Mouse (Mus musculus): ENCODE measurements around the gene Lancl3. TPM values are rescaled to one million over a fixed set of nuclear protein-coding genes. Genes with fewer than 3 reads are reported as not detected.

The Lancl3 gene
- polyA plus RNA-seq, 1 experiment from 2014 or later, result 0.82 TPM

DNA sequence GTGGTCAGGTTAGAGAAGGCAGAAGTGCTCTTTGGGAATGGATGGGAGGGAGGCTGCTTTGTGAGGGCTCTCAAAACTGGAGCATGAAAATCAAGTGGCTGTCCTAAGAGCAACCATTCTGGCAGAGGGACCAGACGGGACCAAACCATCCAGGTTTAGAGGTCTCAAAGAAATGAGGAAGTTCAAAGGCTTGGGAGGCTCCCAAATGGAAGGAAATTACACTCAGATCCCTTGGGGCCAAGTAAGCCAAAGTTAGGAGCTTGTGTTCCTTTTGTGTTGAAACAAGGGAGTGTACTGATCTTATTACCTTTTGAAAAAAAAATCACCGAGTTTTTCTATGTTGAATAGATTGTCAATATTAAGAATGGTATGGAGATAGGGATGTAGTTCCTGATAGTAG, 5.4 kb downstream of the Lancl3 start:
- no peaks in the 10 kb centered on the region for H3K4me1 ChIP-seq (replicated peaks; ENCODE audit: insufficient read depth, low read length)
- H3K9ac ChIP-seq (ENCODE audit: low read depth, low read length), result no peak overlapping the region
- H3K4me3 ChIP-seq (replicated peaks; ENCODE audit: low read depth, low read length), result no peak overlapping the region
- no peaks in the 10 kb centered on the region for H3K36me3 ChIP-seq (ENCODE audit: insufficient read depth, low read length)
- no peaks in the 10 kb centered on the region for H3K9me3 ChIP-seq (replicated peaks; ENCODE audit: low read length)
- TF ChIP-seq CTCF (IDR thresholded peaks at IDR 0.05; ENCODE audit: low read depth), result no peak
- no peaks in the 10 kb centered on the region for H3K27me3 ChIP-seq (ENCODE audit: insufficient read depth, low read length)
- no peak overlapping the region for H3K4me2 ChIP-seq (ENCODE audit: low read length)
- DNase-seq (ENCODE audit: low spot score) (no peak), ATAC-seq (replicated peaks; ENCODE audit: low FRiP score, low read depth) (no peak)
- 65% methylated on average over 2 of the region's 2 CpGs for WGBS
- no peak overlapping the region for H3K27ac ChIP-seq

DNA sequence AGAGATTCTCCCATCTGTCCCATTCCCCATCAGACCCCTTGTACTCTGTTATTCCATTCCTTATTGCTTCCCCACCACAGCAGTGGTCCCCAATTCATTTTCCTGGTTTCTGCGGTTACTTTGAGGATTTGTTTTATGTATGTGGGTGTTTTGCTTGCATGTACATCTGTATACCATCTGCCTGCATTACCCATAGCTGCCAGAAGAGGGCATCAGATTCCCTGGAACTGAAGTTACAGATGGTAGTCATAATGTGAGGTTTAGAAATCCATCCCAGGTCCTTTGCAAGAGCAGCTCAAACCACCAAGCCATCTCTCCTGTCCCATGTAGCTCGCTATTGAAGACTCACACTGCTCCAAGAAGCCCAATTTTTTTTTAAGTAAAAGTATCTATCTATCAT, 16.5 kb downstream of the Lancl3 start:
- DNase-seq (ENCODE audit: low spot score), result no peak
- no peak overlapping the region for H3K9ac ChIP-seq (ENCODE audit: low read depth, low read length)
- no peaks in the 10 kb centered on the region for H3K9me3 ChIP-seq (replicated peaks; ENCODE audit: low read length)
- 92% methylated on average over 2 of the region's 2 CpGs for WGBS
- H3K27me3 ChIP-seq (ENCODE audit: insufficient read depth, low read length), result no peaks in the 10 kb centered on the region
- H3K4me2 ChIP-seq (ENCODE audit: low read length), result no peak overlapping the region
- H3K4me1 ChIP-seq (replicated peaks; ENCODE audit: insufficient read depth, low read length), result no peaks in the 10 kb centered on the region
- H3K36me3 ChIP-seq (ENCODE audit: insufficient read depth, low read length), result no peaks in the 10 kb centered on the region
- no peak overlapping the region for H3K4me3 ChIP-seq (replicated peaks; ENCODE audit: low read depth, low read length)
- TF ChIP-seq CTCF (IDR thresholded peaks at IDR 0.05; ENCODE audit: low read depth), result peak; percentile 47
- no peak overlapping the region for H3K27ac ChIP-seq
- no peak for ATAC-seq (replicated peaks; ENCODE audit: low FRiP score, low read depth)

DNA sequence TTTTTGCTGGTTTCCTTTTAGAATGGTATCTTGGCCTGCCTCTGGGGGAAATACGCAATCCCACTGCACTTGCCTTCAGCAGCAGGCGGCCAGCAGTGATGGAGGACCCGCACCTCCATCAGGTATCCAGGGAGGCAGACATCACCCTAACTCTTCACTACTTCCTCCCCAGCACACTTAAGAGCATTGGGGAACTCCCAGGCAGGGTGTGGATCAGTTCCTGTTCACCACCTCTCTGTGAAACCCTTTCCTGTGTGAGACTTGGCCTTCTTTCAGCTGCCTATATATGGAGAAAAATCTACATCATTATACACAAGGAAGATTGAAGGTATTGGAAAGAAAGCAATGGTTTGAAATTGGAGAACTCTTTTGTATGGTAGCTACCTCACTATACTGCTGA, 19.9 kb downstream of the Lancl3 start:
- H3K9me3 ChIP-seq (replicated peaks; ENCODE audit: low read length), result no peaks in the 10 kb centered on the region
- no peak for DNase-seq (ENCODE audit: low spot score)
- no peak overlapping the region for H3K27ac ChIP-seq
- H3K9ac ChIP-seq (ENCODE audit: low read depth, low read length), result no peak overlapping the region
- no peak for ATAC-seq (replicated peaks; ENCODE audit: low FRiP score, low read depth)
- H3K4me2 ChIP-seq (ENCODE audit: low read length), result no peak overlapping the region
- 81% methylated on average over 3 of the region's 3 CpGs for WGBS
- no peak overlapping the region for H3K4me3 ChIP-seq (replicated peaks; ENCODE audit: low read depth, low read length)
- TF ChIP-seq CTCF (IDR thresholded peaks at IDR 0.05; ENCODE audit: low read depth), result no peak
- H3K27me3 ChIP-seq (ENCODE audit: insufficient read depth, low read length), result no peaks in the 10 kb centered on the region
- H3K4me1 ChIP-seq (replicated peaks; ENCODE audit: insufficient read depth, low read length), result no peaks in the 10 kb centered on the region
- H3K36me3 ChIP-seq (ENCODE audit: insufficient read depth, low read length), result no peaks in the 10 kb centered on the region

DNA sequence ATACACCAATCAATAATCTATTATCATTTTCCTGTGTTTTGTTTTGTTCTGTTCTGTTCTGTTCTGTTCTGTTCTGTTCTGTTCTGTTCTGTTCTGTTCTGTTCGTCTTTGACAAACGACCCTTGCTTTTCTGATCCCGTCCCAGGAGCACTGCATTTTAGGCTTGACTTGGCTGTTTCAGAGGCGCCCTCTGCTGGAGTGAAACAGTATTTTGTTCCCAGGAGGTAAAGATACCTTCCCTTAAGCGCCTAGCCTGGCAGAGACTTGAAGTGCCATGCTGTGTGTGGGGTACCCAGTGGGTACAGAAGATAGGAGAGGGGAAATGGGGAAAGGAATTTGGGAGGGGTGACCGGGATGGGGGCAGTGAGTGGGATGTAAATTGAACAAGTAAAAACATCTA, 21.5 kb downstream of the Lancl3 start:
- DNase-seq (ENCODE audit: low spot score) (peak; percentile 31), ATAC-seq (replicated peaks; ENCODE audit: low FRiP score, low read depth) (no peak)
- Histone ChIP-seq H3K9me3 (replicated peaks; ENCODE audit: low read length) (no peaks in the 10 kb centered on the region), H3K4me2 (ENCODE audit: low read length) (no peak overlapping the region), H3K4me1 (replicated peaks; ENCODE audit: insufficient read depth, low read length) (no peaks in the 10 kb centered on the region), H3K4me3 (replicated peaks; ENCODE audit: low read depth, low read length) (no peak overlapping the region), H3K27me3 (ENCODE audit: insufficient read depth, low read length) (no peaks in the 10 kb centered on the region), H3K27ac (no peak overlapping the region), H3K36me3 (ENCODE audit: insufficient read depth, low read length) (no peaks in the 10 kb centered on the region), H3K9ac (ENCODE audit: low read depth, low read length) (no peak overlapping the region)
- 43% methylated on average over 6 of the region's 6 CpGs for WGBS
- peak; percentile 62 for TF ChIP-seq CTCF (IDR thresholded peaks at IDR 0.05; ENCODE audit: low read depth)

DNA sequence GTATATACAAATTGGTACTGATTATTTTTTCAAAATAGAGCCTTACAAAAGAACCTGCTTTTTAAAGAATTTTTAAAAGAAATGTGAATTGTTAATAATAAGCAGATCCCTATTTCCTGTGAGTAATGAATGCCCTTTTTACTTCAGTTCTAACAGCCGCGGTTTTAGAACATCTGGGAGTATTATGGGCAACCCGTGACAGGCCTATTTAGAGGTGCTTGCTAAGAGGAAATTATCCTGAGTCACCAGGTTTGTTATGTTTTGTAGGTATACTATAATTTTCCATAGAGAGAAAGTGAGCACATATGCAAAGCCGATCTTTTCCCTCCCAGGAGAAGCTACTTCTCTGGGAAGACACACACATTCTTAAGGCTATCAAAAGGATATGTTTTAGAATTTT, 22.0 kb downstream of the Lancl3 start:
- no peak for TF ChIP-seq CTCF (IDR thresholded peaks at IDR 0.05; ENCODE audit: low read depth)
- Histone ChIP-seq H3K27me3 (ENCODE audit: insufficient read depth, low read length) (no peaks in the 10 kb centered on the region), H3K4me2 (ENCODE audit: low read length) (no peak overlapping the region), H3K4me3 (replicated peaks; ENCODE audit: low read depth, low read length) (no peak overlapping the region), H3K27ac (no peak overlapping the region), H3K9ac (ENCODE audit: low read depth, low read length) (no peak overlapping the region), H3K4me1 (replicated peaks; ENCODE audit: insufficient read depth, low read length) (no peaks in the 10 kb centered on the region), H3K36me3 (ENCODE audit: insufficient read depth, low read length) (no peaks in the 10 kb centered on the region), H3K9me3 (replicated peaks; ENCODE audit: low read length) (no peaks in the 10 kb centered on the region)
- ATAC-seq (replicated peaks; ENCODE audit: low FRiP score, low read depth) (no peak), DNase-seq (ENCODE audit: low spot score) (no peak)
- 78% methylated on average over 4 of the region's 4 CpGs for WGBS

DNA sequence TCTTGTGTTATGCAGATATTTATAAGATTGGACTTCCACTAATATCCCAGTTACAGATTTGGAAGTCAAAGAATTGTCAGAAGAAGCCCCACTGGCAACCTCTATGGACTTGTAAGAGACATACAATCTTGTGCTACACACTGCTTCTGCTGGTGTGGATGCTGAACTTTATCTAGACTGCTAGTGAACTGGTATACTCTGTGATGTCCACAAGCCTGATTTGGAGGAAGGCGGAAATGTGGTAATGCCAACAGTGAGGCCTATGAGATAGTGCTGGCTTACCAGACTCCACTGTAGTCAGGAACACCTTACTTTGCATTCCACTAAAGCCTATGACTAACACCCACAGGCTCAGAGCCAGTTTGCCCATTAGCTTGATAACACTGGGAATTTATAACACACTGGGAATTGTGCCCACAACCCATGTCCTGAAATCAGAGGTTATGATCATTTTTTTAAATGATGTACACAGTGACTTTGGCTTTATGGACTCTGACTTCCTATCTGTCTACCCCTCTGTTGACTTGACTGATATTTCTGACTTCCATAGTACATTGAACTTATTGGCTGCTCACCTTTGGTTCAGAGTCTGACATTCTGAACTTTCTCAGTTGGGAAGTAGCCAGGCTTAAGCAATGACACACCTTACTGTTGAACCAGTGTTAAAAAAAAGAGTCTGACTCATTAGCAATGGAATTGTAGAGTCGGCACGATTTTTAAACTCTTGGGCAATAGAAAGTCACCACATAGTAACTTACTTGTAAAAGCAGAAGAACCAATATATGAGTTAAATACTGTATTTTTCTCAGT, 22.9 kb downstream of the Lancl3 start:
- Histone ChIP-seq H3K9ac (ENCODE audit: low read depth, low read length) (no peak overlapping the region), H3K9me3 (replicated peaks; ENCODE audit: low read length) (no peaks in the 10 kb centered on the region), H3K36me3 (ENCODE audit: insufficient read depth, low read length) (no peaks in the 10 kb centered on the region), H3K27me3 (ENCODE audit: insufficient read depth, low read length) (no peaks in the 10 kb centered on the region), H3K4me2 (ENCODE audit: low read length) (no peak overlapping the region), H3K4me3 (replicated peaks; ENCODE audit: low read depth, low read length) (no peak overlapping the region), H3K4me1 (replicated peaks; ENCODE audit: insufficient read depth, low read length) (no peaks in the 10 kb centered on the region), H3K27ac (no peak overlapping the region)
- DNase-seq (ENCODE audit: low spot score) (no peak), ATAC-seq (replicated peaks; ENCODE audit: low FRiP score, low read depth) (no peak)
- no peak for TF ChIP-seq CTCF (IDR thresholded peaks at IDR 0.05; ENCODE audit: low read depth)
- WGBS, result 87% methylated on average over 3 of the region's 3 CpGs

DNA sequence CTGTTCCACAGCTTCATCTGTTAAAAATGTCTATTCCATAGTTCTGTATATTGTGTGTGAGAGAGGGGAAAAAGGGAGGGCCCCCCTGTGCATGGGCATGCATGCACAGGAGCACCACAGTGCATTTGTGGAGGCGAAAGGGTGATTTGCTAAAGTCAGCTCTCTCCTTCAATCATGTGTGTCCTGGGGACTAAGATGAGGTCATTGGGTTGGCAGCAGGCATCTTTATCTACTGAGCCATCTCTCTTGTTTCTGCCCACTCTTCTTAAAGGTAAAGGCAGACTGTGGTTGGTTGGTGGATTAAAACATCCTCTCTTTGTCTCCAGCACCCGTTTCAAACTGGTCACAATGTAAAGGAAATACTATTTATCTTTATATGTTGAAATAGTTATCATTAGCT, 27.4 kb downstream of the Lancl3 start:
- Histone ChIP-seq H3K27me3 (ENCODE audit: insufficient read depth, low read length) (no peaks in the 10 kb centered on the region), H3K4me3 (replicated peaks; ENCODE audit: low read depth, low read length) (no peak overlapping the region), H3K9ac (ENCODE audit: low read depth, low read length) (no peak overlapping the region), H3K4me1 (replicated peaks; ENCODE audit: insufficient read depth, low read length) (no peaks in the 10 kb centered on the region), H3K9me3 (replicated peaks; ENCODE audit: low read length) (no peaks in the 10 kb centered on the region), H3K27ac (no peak overlapping the region), H3K4me2 (ENCODE audit: low read length) (no peak overlapping the region), H3K36me3 (ENCODE audit: insufficient read depth, low read length) (no peaks in the 10 kb centered on the region)
- ATAC-seq (replicated peaks; ENCODE audit: low FRiP score, low read depth) (no peak), DNase-seq (ENCODE audit: low spot score) (no peak)
- 74% methylated on average over 2 of the region's 2 CpGs for WGBS
- no peak for TF ChIP-seq CTCF (IDR thresholded peaks at IDR 0.05; ENCODE audit: low read depth)
